Mouse (Mus musculus): ENCODE measurements around the gene Pusl1.

Pusl1 gene

GRCm38 (mm10) chr4:155841003-155841454 lies 50.6 kb downstream of the Pusl1 start:
- DNase-seq = no peak

- no peak for DNase-seq
Observed at GRCm38 (mm10) chr4:155840076-155841002, 51.2 kb downstream of the Pusl1 start.

- DNase-seq = no peak
Observed at GRCm38 (mm10) chr4:155839483-155839910, 52.1 kb downstream of the Pusl1 start, which contains the start of gene Mxra8. Mxra8 (plus strand) TSS chr4:155839680.

- DNase-seq = no peak
Observed at GRCm38 (mm10) chr4:155838187-155839153, 53.1 kb downstream of the Pusl1 start.
